Mouse (Mus musculus): ENCODE measurements around the gene Gtf3c1. TPM values are rescaled to one million over a fixed set of nuclear protein-coding genes. Genes with fewer than 3 reads are reported as not detected.
"Not testable (repeated sequence)": the region's sequence is repeated elsewhere in the genome, so short reads cannot be mapped to it uniquely, and the experiment has no call there.

Gtf3c1 gene
- total RNA-seq (2021): 10 to 100 TPM; 55.0 to 67.9 TPM
- long read RNA-seq, experiment 1, full-length matches to known transcripts: 2 of 13 reads
- long read RNA-seq, experiment 1, partial matches to known transcripts: 11 of 13 reads
- long read RNA-seq, experiment 1, other reads (novel, unspliced or antisense): 0 of 13 reads
- long read RNA-seq, experiment 2, full-length matches to known transcripts: 2 of 8 reads
- long read RNA-seq, experiment 2, partial matches to known transcripts: 5 of 8 reads
- long read RNA-seq, experiment 2, other reads (novel, unspliced or antisense): 1 of 8 reads

DNA sequence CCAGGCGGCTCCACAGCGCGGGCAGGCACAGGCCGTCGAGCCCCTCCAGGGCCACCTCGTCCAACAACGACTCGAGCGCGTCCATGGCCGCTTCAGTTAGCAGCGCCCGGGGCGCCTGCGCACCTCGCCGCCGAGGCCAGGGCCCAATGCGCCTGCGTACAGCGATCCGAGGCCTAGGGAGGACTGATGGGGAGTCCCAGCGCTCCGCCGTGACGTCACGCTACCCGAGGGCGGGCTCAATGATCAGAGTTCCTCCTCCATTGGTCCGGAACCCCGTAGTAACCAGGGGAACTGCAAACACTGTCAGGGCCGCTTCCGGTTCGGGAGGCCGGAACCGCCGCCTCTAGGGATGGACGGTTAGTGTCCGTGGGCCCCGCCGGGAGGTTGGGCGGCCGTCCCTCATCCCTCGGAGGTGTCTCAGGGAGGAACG, at the start of gene Gtf3c1, which contains the start of gene D430042O09Rik:
Gtf3c1 (minus strand) TSS at position 188 of the 430 bp plus-strand sequence.
D430042O09Rik (plus strand) TSS at position 296 of the 430 bp plus-strand sequence.
- peak; percentile 100 for DNase-seq

DNA sequence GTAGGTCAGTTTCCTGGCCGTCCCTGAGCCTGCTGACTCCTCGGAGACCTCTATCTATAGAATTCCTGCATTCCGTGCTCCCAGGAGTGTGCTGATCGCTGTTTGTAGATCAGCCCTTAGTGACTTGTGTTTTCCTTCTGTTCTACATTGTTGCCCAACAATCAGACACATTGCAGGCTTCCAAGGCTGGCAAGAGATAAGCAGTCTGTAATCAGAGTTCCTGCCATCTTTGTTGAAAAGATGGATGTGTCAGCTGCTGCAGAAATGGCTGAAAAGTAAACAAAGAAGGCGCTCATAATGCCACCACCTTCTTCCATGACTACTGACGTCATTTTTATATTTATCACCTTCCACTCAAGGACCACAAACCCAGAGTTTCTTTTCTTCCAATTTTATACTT, 49.2 kb upstream of the Gtf3c1 start:
- DNase-seq: no peak

DNA sequence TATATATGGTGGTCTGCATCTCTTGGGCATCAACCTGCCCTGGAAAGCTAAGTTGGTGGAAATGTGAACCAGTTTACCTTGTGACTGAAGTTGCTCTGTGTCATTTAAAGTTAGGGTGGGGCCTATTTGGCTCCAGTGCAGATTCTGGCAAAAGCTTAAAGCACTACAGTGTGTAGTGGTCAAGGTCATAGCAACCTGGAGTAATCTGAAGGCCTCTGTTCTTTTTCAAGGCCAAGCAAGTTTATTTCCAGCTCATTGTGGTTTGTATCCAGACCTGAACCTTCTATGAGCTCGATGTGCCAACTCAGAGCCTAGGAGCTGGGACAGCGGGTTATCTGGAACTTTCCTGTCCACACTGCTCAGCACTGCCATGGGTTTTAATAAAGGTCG, 45.7 kb upstream of the Gtf3c1 start:
- no peak for DNase-seq

DNA sequence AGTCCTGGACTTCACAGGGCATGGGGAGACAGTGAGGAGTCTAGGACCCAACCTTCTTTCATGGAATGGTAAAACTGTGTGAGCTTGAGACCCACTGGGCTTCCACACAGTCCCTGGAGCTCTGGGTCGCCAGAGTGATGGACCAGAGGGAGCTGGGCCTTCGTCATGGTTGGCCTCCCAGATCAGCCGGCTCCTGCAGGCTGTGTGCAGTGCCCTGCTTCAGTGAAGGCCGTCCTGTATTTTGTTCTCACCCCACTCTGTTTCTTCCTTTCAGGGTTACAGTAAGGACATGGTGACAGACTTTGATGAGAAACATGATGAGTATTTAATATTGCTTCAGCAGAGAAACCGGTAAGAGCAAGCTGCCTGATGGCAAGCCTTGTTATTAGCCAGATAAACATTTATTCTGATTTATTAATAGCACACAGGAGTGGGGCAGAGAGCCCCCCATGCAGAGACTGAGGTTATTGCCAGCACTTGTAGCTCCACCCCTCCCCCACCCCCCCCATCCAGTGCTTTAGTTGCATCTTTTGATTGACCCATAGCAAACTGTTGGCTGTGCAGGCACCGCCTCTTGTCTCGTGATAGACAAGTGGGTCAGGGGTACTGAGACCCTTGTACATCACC, 45.2 kb upstream of the Gtf3c1 start:
- DNase-seq: peak; percentile 34

DNA sequence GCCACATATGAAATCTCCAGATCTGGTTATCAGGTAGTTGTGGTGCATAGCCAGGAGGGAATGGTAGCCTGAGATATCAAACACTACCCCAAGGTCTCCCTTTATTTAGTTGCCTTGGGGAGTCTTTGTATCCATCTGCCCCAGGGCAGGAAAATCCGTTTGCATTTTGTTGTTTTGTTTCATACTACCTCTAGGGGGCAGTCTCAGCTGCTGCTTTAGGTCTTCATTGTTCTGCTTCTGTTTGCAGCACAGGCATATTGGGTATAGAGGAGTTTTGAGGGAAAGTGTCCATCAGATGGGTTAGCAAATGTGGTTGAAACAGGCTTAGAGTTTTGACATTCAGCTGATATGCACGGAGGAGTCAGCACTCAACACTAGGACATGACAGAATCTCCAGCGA, 40.6 kb upstream of the Gtf3c1 start:
- DNase-seq: no peak

GRCm38 (mm10) chr7:125747316-125747690, 39.7 kb upstream of the Gtf3c1 start:
- DNase-seq: no peak

GRCm38 (mm10) chr7:125746621-125747315, 39.2 kb upstream of the Gtf3c1 start:
- no peak for DNase-seq

DNA sequence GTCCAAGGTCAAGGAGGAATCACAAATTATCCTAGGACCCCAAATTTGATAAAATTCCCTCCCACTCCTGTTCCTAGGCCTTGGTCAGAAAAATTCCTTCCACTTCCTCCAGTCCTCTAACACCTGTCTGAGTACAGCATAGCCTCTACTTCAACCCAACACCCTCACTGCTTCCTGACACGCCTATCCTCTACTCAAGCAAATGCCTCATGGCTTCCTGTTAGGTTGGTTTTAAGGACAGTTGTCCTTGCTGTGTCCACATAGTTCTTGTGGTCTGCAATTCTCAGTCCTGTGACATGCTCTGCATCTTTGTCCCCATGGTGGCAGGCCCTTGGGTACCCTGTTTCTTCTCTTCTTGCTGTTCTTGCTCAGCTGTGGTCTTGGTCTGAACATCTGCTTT, 37.2 kb upstream of the Gtf3c1 start:
- DNase-seq: no peak

DNA sequence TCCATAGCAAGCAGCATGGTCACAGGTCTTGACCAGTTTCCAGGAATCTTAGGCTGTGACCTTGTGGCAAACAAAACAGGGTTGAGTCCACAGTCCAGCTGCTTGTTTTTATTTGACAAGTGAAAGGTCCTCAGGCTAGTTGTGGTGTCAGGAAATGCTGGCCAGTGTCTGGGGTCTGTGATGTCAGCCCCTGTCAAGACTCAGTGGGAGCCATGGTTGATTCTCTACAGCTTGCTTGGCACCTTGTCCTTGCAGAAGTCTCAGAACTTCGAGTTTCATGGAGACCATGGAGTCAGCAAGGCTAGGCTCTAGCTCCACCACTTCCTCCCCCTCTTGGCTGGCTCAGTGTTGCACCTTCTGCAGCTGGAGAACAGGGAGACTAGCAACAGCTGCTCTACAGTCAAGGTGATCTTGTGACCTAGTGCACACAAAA, 33.7 kb upstream of the Gtf3c1 start:
- DNase-seq: peak; percentile 57

DNA sequence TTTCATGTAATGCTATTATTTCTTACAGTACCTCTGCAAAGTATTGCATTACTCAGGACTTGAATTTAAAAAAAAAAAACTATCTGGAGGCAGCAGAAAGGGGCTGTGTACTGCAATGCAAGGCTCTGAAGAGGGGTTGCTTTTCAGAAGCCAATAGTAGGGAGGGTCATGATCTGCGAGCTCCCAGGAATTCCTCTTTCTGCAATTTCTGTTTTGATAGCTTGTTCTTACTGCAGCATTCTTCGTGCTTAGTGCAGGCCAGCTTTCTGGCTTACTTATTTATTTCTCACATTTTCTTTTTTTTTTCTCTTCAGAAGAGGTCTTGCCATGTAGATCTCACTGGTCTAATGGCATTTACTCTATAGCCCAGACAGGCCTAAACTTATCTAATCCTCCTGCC, 32.9 kb upstream of the Gtf3c1 start:
- DNase-seq: no peak

DNA sequence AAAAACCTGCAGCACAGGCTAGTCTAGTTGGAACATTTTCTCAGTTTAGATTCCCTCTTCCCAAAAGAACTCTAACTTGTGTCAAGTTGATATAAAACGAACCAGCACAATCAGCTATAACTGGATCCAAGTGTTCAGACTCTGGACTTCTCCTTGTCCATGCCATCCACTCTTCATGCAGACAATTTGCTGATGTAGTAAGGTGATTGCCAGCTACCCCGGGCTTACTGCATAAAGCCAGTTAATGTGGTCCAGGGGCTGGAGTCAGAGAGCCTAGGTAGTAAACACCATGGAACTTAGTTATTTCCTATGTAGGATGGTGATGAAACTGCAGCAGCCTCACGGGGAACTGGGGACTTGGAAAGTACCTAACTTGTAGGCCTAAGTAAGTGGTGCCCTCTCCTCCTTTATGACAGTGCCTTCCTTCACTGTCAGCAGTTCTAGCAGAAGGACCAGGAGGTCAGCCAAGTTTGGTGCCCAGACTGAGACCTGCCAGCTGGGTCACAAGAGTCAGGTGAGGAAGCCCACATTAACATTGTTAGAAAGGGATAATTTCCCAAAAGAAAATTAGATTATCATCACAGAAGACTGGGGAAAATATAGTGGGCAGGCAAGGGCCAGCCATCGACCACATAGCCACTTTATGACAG, 28.9 kb upstream of the Gtf3c1 start:
- no peak for DNase-seq

DNA sequence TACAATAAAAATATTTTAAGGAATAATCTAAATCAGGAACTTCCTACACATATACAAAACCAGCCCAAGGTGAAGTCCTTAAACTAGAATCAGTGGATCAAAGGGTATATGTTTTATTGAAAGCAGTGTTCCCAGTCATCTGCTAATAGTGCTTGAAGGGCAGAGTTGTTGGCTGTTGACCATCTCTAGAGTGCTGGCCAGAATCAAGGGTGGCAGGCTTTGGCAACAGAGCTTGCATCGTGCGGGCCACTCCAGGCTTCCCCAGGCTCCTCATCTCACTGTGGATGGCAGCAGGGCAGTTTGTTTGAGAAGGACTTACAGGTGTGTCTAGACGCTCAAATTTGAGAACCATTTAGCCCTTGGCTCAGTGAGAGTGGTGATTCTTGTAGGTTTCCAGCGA, 26.2 kb upstream of the Gtf3c1 start:
- peak; percentile 31 for DNase-seq

GRCm38 (mm10) chr7:125731679-125732078, 24.1 kb upstream of the Gtf3c1 start:
- DNase-seq: no peak

DNA sequence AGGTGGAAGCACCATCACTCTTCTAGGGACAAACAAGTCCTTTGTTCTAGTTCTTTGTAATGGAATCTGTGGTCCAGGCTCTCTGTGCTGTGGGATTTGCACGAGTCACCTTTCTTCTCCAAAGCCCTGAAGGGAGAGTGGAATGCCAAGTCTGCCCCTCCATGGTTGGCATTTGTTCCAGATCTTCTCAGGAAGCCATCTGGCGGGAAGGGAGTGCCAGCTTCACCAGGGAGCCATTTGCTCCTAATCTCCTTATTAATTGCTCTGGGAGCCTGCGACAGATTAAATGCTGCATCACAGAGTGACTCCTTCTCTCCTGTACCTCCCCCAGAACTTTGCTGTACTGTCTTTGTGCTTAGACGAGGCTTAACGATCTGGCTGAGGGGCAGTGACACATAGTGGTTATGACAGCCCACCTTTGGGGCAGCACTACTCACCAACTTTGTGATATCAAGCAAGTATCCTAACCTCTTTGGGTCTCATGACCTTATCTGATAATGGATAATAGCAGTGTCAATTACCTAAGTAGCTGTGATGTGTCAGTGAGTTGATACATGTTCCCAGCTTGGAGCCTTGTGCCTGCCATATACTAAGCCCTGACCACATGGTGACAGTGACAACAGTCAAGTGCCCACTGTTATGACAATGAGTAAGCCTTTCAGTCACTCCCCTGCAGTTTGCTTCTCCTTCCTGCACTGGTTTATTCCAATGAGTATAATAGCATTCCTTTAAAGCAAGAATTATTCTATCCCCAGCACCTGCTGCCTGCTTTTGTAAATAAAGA, 15.8 kb upstream of the Gtf3c1 start:
- DNase-seq: no peak

GRCm38 (mm10) chr7:125722127-125722526, 14.5 kb upstream of the Gtf3c1 start:
- DNase-seq: peak; percentile 36

- DNase-seq: no peak
Observed at GRCm38 (mm10) chr7:125721033-125721432, 13.5 kb upstream of the Gtf3c1 start.

GRCm38 (mm10) chr7:125720370-125720769, 12.8 kb upstream of the Gtf3c1 start:
- DNase-seq: no peak

DNA sequence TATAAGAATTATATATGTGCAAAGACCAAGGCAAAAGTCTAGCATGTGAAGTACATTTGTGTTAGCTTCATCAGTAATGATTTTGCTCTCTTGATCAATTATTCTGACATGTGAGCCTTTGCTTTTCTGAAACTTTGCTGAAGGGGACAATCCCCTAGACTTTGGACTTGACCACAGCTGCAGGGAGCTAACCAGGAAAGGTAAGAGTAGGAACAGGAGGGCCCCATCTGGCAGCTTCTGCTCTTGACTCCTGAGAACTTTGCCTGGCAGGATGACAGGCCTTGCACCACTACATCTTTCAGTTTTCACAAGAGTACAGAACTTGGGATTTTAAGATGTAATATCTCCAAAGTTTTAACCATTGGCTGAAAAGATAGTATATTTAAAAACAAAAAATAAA, 10.0 kb upstream of the Gtf3c1 start:
- peak; percentile 32 for DNase-seq

GRCm38 (mm10) chr7:125716724-125717123, 9.1 kb upstream of the Gtf3c1 start:
- DNase-seq: no peak

GRCm38 (mm10) chr7:125714803-125715202, 7.2 kb upstream of the Gtf3c1 start:
- no peak for DNase-seq

GRCm38 (mm10) chr7:125713542-125714055, 6.0 kb upstream of the Gtf3c1 start:
- not testable (repeated sequence) for DNase-seq

GRCm38 (mm10) chr7:125708100-125708499, 520 bp upstream of the Gtf3c1 start:
- DNase-seq: no peak

All from adrenal gland, postnatal 10 days (tissue).